Mouse (Mus musculus) ovary, postnatal 36 days (tissue): ENCODE measurements around the gene Mroh2a.

Experiments
- DNase-seq: peaks from one replicate; pipeline ENCODE4 v3.0.0; 2022; ENCODE audit warnings: low spot score, mixed read lengths

The Mroh2a gene

DNA sequence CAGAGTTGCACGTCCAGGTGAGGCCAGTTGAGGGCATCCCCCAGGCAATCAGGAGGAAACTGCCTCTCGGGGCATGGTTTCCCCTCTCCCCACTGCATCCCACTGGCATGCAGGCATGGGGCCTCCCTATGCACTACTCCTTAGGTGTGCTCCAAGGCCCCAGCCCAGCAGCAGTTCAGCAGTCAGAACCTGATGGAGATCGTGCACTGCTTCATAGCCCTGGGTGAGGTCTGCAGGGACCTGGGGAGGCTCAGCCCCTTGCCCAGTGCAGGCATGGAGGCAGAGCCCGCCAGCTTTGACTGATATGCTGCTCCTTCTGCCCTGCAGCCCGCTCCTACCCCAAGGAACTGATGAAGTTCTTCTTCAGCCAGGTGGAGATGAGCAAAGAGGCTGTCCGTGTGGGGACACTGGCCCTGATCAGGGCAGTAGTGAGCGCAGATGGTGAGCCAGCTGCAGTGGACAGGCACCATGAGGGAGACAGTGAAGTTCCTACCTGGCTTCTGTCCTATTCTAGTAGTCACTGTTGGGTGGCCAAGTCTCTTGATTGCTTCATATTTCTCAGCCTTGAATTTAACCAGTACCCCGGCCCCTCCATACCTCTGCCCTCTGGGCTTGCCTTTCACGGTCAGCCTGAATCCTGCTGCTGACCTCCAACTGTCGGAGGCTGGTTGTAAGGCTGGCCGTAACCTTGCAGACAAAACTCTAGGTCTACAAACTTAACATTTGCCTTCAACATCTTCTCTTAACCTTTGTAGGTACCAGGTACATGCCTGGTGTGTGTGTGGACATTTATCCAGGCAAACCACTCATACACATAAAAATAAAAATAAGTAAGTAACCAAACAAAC lies 8.5 kb downstream of the Mroh2a start:
- DNase-seq = no peak

DNA sequence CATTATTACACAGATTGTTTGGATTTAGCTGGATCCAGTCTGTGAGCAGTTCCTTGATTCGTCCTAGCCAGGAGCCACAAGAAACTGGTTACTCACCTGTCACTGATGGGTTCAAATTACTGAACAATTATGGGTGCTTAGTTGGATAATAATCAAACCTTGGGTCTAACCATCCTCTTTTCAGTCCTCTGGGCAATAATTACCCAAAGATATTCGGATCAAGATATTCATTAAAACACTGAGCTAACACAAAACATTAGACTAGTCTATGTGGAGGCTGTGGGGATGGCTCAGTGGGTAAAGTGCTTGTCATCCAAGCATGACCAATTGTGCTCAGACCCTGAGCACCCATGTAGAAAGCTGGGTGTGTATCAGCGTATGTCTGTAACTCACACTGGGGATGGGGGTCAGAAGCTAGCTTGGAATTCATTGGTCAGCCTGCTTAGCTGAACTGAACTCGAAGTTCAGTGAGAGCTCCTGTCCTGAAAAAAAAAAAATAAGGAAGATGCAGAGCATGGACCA lies 9.2 kb downstream of the Mroh2a start:
- no peak for DNase-seq

DNA sequence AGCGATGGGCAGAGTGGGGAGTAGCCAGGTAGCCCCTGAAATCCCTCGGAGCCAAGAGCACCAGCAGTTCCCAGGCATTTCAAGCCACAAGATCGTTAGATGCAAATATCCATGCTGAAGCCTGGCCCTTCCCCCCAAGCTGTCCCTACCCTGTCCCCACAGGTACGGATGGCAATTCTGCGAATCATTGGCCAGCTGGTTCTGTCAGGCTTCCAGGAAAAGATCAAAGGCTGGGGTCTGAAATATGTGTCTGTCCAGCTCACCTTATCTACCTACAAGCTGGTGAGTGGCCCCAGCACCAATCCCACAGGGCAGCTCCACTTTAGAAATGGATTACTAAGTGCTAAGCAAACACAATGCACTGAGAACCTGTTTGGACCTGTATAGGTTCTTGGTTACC lies 10.5 kb downstream of the Mroh2a start:
- no peak for DNase-seq

DNA sequence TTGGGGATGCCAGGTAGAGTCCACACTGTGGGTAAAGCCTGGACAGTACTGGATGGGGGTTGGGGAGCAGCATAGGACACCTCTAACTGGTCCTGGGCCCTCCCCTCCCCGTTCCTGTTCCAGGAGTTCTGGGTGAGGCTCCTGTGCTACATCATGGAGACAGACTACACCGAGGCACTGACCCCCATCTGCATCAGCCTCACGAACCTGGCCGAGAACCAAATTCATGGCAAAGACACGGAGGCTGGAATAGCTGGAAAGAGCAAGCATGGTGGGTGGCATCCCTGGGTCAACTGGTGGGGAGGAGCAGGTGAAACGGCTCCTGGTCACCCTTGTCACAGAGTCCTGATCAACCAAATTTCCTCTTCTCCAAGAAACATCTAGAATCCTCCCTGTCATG lies 12.0 kb downstream of the Mroh2a start:
- no peak for DNase-seq

DNA sequence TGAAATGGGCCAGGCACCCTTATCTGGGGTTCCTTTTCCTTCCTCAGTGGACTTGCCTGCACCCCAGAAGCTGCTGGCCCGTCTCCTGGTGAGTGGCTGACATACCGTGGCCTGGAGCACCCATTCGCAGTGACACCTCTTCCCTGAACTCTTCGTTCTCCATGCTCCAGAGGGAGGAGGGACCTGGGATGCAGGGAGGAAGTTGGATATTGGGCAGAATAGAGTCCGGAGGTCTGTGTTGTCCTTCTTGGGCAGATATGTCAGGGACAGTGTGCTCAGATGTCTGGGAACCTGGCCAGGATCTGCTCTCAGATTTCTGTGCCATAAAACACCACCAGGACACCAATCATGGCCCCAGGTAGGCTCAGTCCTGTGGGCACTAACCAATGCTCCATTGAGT lies 13.3 kb downstream of the Mroh2a start:
- no peak for DNase-seq

DNA sequence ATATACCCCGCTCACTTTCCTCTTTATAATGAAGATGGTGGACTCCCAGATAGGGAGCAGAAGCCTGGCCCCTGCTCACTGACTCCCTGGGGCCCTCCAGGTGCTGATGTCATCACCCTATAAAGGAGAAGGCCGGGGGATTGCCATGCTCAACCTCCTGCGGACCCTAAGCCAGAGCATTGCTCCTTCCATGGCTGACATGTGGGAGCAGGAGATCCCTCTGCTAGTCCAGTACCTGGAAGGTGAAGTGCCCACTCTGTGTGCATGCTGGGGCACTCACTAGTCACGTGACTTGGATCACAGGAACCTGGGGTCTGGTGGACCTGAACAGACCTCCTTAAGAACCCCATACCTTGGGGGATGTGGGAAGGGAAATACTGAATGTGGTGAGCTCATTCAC lies 13.8 kb downstream of the Mroh2a start:
- no peak for DNase-seq

DNA sequence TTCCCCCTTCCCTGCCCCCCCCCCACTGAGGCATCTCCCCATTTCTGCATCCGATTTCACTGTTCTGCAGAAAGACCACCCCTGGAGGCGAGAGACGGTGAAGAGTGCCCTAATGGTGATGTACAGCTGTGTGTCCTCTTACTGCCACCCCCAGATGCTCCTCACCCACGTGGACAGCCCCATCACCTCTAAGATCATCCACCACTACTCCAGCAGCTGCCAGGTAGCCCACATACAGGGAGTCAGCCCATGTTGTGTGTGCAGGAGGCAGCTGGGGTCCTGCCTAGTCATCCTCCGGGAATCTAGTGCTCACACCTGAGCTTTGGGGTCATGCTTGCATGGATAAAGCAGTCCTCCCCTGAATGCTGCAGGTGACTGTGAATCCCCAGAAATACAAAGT lies 17.1 kb downstream of the Mroh2a start:
- no peak for DNase-seq

DNA sequence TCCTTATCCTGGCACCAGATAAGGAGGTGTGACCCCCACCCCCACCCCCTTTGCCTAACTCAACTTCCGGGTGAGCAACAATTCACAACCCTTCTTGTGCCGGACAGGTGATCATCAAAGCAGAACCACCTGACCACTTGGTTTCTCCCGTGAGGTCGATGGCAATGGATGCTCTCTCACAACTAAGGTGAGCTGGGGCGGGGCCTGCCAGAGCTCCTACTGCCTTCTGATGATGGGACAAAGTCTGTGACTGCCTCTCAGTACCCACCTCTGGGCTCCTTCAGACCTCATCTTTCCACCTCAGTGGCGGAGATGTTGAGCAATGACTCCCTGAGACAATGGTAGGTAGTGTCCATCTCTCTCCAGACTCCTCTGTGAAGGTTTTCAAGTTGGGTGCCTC lies 19.1 kb downstream of the Mroh2a start:
- DNase-seq = no peak

DNA sequence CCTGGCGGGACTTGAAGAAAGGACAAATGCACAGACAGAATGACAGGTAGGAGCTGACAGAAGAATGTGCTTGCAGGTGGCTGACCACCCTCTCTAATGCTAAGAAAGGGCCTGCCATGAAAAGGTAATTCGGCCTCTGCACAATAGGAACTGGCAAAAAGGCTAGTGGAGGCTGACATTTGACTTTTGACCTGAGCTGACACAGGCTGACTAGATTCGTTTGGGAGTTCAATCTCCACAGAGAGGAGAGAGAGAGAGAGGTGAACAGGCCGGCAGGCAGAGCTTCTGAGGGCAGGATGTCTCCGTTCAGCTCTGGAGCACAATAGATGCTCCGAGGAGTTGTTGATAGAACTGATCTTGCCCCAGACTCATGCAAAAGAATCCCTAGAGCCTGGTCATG lies 19.6 kb downstream of the Mroh2a start:
- no peak for DNase-seq

DNA sequence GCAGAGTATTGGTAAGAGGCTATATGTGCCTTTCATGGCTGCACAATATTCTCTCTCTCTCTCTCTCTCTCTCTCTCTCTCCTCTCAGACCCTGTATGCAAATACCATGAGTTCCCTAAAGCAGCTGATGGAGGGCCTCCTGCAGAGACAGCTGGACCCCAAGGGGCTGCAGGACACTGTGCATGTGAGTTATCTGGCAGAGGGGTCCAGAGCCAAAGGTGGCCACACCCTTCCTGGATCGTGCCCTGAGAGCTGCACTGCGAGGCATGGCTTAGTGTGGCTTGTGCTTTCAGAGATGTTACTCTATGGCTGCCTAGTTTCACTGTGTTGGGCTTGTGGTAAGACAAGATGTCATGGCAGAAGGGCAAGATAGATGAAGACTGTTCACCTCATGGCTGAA lies 20.9 kb downstream of the Mroh2a start:
- DNase-seq = no peak

DNA sequence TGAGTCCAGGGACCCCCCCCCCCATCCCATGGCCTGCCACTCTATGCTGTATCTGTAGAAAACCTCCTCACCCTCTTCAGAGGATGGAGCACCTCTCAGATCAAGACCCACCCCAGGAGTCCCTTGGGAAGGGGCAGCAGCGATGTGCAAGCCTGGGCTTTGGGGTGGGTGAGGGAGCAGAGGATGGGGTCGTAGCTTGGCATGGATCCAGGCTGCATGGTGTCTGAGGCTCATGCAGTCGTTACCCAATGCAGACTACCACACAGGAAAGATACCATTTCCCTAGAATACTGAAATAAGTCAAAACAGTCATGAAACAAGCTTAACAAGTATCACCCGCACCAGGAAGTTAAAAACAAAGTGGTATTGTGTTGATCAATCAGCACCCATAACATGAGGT lies 21.9 kb downstream of the Mroh2a start:
- no peak for DNase-seq

DNA sequence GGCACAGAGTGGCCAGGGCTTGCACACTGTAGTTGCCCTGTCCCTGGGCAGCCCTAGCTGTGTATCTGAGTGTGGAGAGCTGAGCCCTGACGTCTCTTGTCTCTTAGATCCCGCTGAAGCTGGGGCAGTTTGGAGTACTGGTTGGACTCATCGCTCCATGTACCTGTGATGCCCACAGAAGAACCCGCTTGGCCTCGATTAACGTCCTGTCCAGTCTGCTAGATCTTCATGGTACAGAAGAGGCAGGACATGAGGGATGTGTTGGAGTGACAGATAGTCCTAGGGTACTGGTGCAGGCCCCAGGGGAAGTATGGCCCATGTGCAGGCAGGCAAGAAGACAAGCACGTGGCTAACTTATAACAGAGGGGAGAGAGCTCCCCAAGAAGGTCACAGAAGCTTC lies 22.8 kb downstream of the Mroh2a start:
- no peak for DNase-seq

DNA sequence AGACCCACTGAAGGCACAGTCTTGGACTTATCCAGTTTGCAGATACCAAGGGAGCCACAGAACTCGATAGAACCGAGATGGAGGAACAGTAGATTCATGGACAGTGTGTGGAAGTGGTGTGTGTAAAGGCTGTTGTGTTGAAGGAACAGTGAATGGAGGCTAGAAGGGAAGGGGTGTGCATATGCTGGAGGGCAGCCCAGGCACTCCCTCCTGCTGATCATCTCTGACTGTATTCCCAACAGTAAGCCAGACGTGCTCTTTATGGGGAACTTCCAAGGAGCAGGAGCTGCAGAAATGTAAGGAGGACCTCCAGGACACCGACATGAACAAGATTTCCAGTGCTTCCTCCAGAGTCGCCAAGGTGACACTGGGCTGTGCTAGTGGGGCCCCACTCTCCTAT lies 23.2 kb downstream of the Mroh2a start:
- no peak for DNase-seq

DNA sequence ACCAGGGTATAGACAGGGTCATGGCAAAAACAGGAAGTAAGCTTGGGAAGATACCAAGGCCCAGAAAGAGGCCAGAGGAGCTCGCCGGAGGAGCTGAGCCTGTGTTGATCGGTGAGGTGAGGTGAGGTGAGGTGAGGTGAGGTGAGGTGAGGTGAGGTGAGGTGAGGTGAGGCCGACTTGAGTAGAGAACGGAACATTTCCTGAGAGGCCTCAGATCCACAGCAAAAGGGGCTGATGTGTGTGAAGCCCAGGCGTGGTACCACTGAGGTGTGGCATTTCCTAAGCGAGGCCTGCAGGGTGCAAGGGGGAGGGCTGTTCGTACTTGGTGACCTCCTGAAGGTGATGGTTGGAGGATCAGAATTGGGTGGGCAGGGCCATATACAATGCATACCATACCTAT lies 26.3 kb downstream of the Mroh2a start:
- DNase-seq = no peak

DNA sequence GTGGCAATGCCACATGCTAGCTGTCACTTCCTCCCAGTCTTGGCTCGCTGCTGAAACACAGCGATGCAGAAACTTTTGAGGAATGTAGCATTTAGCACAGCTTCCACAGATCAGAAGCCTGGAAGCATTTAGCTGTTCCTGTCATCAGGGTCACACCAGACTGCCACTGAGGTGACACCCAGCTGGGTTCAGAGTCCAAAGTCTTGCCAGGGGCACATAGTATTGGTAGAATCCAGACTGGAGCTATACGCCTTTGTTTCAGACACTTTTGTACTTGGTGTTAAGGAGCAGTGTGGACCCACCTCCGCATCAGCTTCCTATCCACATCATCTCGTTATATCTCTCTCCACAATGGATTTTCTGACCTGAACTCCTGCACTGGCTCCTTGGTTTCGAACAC lies 26.8 kb downstream of the Mroh2a start:
- DNase-seq = no peak

DNA sequence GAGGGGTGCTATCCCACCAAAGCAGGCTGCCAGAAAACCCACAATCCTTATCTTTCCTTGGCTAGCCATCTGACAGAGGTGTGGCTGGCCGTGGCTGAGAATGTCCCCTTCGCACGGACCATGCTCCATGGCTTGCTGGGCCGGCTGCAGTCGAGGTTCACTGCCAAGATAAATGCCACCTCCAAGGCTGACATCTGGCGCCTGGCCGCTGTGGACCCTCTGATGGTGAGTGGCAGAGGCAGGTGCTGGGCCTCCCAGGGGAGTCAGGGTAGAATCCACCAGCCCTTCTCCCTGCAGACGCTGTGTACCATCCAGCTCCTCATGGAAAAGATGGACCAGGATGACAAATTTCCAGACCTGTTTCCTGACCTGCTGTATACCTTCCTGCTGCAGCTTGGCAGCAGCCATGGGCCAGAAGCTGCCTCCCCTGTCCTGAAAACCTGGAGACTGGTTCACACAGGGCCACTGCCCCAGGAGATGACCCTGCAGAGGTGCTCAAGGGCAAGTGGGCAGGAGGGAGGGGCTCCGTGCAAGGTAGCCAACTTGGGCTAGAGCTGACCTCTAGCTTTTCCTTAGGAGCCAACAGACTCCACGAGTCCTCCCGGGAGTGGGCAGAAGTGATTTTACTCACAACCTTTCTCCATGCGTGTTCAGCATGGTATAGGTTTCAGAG lies 28.1 kb downstream of the Mroh2a start:
- no peak for DNase-seq

DNA sequence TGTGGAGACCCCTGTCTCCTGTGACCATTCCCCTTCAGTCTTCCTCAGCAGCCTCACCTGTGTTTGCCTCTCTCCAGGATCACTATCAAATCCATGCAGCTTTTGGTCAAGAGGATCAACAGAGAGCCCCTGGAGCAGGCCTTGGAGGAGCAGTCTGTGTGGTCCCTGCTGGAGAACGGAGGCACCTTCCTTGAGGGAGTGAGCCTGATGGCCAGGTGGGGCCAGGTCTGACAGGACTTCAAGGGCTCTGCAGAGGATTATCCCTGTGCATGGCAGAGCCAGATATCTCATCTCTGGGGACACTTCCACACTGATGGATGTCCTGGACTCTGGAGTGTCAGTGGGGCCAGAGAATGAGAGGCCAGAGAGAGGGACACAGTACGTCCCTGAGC lies 28.7 kb downstream of the Mroh2a start:
- DNase-seq = no peak

DNA sequence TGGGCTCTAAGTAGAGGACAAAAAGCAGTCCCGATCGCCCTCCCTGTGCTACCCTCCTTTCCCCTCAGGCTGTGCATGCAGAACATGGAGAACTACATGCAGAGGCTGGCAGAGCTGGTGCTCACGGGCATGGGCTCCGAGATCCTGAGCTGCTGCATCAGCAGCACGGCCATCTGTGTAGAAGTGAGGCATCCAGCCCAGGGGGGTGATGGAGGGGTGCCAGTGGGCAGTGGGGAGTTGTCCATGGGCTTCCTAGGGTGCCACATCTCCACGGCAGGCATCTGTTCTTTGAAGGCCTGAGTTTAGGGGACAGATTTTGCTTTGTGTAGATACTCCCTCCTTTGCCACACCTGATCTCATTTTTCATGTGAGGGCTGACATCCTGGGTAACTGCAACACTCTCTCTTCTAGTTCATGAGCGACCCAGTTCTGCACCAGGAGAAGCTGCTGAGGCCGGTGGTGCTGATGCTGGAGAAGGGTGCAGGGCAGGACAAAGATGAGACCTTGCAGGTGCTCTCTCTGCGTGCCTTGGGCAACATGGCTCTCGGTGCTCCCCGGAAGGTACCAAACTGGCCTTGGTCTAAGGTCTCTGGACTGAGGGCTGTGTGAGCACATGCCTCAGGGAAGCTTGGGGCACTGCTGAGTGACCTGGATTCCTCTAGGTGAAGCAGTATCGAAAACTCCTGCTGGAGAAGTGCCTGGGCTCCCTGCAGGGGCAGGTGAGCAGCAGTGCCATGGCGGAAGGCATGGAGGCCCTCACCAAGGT lies 29.4 kb downstream of the Mroh2a start:
- no peak for DNase-seq

DNA sequence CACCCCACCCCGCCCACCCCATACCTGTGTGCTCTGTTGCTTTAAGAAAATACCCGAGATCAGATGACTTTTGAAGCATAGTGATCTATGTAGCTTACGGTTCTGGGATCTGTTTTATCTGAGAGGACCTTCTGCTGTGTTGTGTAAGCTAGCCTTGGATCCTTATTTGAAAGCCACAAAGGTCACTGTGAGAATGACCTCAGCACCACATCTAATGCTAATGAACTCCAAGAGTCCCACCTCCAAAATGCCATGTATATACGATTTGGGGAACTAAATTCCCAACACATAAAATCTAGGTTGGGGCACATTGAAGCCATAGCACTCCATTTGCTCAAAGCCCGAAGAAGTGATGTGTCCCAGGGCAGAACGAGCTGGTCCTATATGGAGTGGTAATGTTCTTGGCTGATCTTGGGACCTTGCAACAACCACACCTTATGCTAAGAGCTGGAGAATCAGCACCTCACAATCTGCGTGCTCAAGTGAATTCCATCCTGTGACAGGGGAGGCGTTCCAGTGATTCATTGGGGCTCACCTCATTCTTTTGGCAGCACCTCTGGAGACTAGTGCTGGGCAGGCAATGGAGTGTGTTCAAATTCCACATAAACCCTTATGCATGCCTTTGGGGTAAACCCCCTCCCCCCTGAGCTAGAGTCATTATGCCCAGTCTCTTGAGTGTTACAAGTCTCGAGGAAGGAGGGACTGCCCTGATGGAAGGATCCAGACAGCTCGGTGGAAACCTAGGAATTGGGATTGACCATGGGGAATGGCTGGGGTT lies 30.3 kb downstream of the Mroh2a start:
- DNase-seq = no peak

DNA sequence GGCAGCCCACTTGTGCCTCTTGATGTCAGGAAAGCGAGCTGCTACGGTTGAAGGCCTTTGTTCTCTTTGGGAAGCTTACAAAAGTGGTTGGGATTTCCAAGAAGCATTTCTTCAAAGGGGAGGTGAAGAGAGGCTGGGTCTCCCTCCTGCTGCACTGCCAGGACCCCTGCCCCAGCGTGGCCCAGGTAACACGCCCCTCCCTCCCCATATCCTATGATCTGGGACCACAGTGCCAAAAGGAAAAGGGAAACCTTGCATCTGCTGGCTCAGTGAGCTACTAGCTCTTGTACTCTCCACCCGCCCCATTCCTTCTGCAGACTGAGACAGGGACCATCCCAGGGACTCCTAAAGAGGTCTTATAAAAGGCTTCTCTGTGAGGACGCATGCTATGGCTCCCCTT lies 30.9 kb downstream of the Mroh2a start:
- no peak for DNase-seq

DNA sequence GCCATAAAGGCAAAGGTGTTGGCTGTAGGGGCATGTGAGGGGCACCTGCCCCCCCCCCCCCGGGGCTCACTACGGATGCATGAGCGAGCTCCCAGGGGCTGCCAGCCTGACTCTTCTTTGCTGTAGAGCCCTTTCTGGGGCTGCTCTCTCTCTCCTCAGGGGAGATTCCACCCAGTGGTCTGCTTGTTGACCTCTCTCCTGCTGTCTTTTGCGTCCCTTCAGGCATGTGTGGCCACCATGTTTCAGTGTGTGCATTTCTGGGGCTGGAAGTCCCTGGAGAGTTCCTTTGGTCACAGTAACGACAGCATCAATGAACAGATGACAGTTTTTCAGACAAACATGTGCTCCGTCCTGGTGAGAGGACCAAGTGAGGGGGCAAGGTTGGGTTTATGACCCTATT lies 31.6 kb downstream of the Mroh2a start:
- DNase-seq = peak; percentile 22
